Mouse (Mus musculus) bone marrow, adult 2 months (tissue): ENCODE measurements at regions not wholly inside any gene's neighbourhood (a gene's known extent, or its start where the extent isn't known, plus 50 kb on each side); places are given as distances from the start of the nearest gene placed in this dataset.
A peak's percentile ranks its signal among the peaks of the same experiment; 100 is the strongest.

ENCODE experiments used
- H3K27ac ChIP-seq: fragments of 200-500 bp; 2 replicates; pipeline ENCODE4 v1.5.1; 2012; ENCODE audit warnings: low read depth, mild to moderate bottlenecking, control low read depth, inconsistent platforms, low read length; ENCODE audit not compliant: control insufficient read depth, poor library complexity, insufficient read depth
- H3K4me1 ChIP-seq: fragments of 200-500 bp; 2 replicates; pipeline ENCODE4 v1.6.1; 2011; ENCODE audit warnings: low read length; ENCODE audit not compliant: control insufficient read depth, insufficient read depth
- H3K4me3 ChIP-seq: fragments of 200-500 bp; replicated peaks from 2 replicates; pipeline ENCODE3; 2011; ENCODE audit warnings: mild to moderate bottlenecking, low read depth, low read length, control low read depth; ENCODE audit not compliant: control insufficient read depth
- CTCF ChIP-seq: fragments of 200-500 bp; IDR thresholded peaks from 2 replicates; pipeline ENCODE4 v1.5.1; 2011; ENCODE audit warnings: low read length, control low read depth; ENCODE audit not compliant: control insufficient read depth, insufficient read depth
- POLR2A ChIP-seq: fragments of 200-500 bp; IDR thresholded peaks from 2 replicates; pipeline ENCODE4 v1.6.1; 2011; ENCODE audit warnings: low read depth, mild to moderate bottlenecking, control low read depth, low read length, borderline replicate concordance; ENCODE audit not compliant: control insufficient read depth
- WGBS: fragments of 180-500 bp; shearing (Covaris S2); methylation state at CpG from one replicate; pipeline ENCODE4 v1.1.7; 2018; 5-methylcytosine and 5-hydroxymethylcytosine counted together

DNA sequence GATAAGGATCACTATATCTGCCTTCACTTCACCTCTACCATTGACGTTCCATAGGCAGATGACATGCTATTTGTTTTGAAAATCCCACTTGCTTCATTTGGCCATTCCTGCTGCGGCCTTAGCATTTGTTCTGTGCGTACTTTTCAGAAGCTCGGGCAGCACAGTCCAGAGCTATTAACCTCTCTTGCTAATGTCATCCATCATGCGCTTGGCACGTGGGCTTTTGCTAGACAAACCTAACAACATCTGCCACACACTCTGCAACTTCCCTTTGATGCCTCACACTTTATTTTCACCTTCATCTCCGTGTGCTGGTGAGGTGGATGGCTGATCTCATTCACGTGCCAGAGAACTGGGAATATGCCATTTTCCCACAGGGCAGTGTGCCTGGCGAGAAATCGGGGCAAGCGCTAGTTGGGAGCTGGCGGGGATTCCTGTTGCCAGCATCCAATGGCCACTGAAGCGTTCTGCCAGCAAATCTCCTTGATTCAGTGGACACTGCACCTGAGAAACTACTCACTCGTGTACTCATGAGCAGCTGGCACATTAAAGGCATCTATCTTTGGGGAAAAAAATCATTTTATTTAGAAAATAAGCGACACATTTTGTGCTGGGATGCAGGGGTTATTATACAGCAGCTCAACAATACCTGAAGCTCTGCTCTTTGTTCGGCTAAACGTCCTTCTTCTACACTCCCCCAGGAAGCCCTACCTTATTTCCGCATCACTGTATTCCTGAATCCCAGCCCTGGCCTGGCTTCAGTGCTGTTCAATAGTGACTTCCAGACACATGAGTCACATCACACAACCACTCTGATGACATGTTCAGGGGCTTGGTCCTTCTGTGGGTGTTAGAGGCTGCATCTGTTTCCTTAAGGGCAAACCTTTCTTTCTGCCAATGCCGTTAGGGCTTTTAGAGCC lies 279.4 kb upstream of the Pard3b start:
- WGBS = 80% methylated on average over 19 of the region's 19 CpGs
- Histone ChIP-seq H3K27ac (no peak overlapping the region), H3K4me3 (no peak overlapping the region), H3K4me1 (no peaks in the 10 kb centered on the region)
- TF ChIP-seq POLR2A (no peak), CTCF (no peak)

DNA sequence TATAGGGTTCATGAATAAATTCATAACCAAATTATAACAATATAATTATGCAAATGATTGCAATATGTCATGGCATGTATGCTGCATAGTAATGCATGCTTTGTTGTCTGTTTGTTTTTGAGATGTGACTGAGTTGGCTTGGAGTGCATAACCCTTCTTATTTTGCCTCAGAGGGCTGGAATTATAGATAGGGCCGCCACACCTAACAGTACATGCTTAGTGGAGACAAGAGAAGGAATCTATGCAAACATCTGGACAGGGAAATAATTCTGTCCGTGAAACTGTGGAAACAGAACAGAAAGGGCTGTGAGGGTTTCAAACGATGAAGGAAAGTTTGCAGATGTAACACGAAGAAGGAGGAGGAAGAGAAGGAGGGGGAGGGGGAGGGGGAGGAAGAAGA lies 266.0 kb upstream of the Pard3b start:
- TF ChIP-seq POLR2A (no peak), CTCF (no peak)
- WGBS = 53% methylated on average over 4 of the region's 4 CpGs
- Histone ChIP-seq H3K4me1 (no peaks in the 10 kb centered on the region; the same call in 1 of the 2 replicates), H3K27ac (no peak overlapping the region), H3K4me3 (no peak overlapping the region)

DNA sequence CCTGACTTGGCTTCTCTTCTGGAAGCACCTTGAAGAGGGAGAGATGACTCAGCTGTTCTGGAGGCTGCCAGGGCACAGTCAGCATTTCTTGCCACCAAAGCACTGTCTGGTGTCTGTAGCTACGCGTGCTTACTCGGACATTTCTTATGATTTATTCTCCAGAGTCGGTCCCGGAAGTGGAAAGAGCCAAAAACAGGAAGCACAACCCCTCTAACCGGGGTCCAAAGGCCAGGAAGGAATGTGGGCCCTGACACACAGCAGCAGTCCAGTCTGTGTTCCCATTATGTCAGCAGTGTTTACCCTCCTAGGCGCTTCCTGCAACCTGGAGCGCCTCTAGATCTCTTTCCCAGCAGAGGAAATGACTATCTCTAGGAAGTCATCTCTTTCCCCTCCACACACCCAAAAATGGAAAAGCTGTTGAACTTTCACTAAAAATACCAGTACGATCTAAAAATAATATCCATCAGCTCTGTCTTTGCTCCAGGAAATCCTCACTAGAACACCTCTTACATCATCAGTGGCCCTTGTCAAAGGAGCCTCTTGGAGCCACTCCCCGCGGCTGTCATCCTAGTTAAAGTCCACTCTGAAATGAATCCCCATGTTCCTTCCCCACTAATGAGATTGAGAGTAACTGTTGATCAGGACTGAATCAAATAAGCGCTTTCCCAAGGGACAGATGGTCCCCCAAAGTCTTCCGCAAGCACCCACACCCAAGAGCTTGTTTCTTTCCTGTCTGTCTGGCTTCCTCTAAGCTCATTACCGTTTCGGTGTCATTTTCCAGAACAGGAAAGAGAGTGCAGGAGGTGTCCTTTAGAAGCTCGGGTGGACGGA lies 264.7 kb upstream of the Pard3b start:
- no peak for TF ChIP-seq POLR2A
- TF ChIP-seq CTCF = no peak
- no peak overlapping the region for H3K4me3 ChIP-seq
- H3K4me1 ChIP-seq = no peaks in the 10 kb centered on the region; the same call in 1 of the 2 replicates
- WGBS = 35% methylated on average over 17 of the region's 17 CpGs
- peak overlapping the region; percentile 56 for H3K27ac ChIP-seq

DNA sequence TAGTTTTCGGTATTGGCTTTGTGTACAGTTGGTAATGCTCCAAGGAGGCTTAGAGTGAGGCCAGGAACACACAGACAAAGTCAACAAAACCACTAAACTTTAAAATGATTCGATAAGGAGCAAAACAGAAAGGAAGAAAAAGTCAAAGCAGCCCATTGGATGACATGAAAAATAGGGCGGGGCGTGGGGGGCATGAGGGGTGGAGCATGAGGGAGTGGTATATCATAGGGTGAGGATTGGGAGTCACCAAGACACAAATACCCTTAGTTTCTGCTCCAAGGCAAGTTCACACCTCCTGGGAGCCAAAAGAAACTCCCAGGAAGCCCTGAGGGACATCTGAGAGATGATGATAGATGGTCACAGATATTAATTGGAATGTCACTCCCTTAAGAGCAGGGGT lies 262.2 kb upstream of the Pard3b start:
- TF ChIP-seq POLR2A (no peak), CTCF (no peak)
- Histone ChIP-seq H3K4me3 (no peak overlapping the region), H3K4me1 (no peaks in the 10 kb centered on the region; the same call in 1 of the 2 replicates), H3K27ac (no peak overlapping the region)
- WGBS = 49% methylated on average over 4 of the region's 4 CpGs

DNA sequence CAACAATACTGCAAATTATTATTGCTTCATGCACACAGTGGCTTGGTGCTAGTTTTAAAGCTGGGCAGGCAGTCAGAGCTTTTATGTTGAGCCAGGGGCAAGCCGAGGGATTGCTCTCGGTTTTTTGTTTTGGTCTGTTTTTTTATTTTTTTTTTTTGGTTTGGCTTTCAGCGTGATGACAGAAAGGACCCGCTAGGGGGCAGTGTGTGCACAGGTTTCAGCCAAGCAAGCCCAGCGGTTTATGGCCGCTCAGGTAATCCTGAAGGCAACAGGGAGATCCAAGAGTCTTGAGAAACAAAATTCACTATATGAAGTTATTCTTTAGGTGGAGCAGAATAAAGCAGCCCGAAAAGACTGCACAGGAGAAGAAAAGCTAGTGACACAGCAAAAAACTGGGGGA lies 261.6 kb upstream of the Pard3b start:
- Histone ChIP-seq H3K27ac (no peak overlapping the region), H3K4me3 (no peak overlapping the region), H3K4me1 (no peaks in the 10 kb centered on the region; the same call in 1 of the 2 replicates)
- WGBS = 4% methylated on average over 7 of the region's 7 CpGs
- TF ChIP-seq POLR2A (no peak), CTCF (peak; percentile 68)

DNA sequence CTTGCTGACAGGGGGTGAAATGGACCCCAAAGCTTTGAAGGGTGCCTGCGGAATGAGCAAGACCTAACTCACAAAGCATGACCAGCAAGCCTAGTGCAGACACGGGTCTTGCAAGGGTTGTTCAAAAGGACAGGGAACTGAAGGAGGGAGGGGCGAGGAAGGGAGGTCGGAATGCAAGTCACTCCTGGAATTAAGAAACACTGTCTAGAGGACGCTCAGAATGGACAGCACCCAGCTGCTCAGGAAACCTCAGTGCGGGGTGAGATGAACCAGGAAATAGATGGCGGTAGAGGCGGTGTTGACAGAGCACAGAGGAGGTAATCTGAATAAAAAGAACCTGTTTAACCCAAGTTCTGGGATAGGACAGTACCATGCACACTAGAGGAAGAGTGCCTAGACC lies 260.4 kb upstream of the Pard3b start:
- no peaks in the 10 kb centered on the region; the same call in 1 of the 2 replicates for H3K4me1 ChIP-seq
- no peak overlapping the region for H3K4me3 ChIP-seq
- WGBS = 41% methylated on average over 8 of the region's 8 CpGs
- no peak overlapping the region for H3K27ac ChIP-seq
- TF ChIP-seq CTCF (no peak), POLR2A (no peak)

DNA sequence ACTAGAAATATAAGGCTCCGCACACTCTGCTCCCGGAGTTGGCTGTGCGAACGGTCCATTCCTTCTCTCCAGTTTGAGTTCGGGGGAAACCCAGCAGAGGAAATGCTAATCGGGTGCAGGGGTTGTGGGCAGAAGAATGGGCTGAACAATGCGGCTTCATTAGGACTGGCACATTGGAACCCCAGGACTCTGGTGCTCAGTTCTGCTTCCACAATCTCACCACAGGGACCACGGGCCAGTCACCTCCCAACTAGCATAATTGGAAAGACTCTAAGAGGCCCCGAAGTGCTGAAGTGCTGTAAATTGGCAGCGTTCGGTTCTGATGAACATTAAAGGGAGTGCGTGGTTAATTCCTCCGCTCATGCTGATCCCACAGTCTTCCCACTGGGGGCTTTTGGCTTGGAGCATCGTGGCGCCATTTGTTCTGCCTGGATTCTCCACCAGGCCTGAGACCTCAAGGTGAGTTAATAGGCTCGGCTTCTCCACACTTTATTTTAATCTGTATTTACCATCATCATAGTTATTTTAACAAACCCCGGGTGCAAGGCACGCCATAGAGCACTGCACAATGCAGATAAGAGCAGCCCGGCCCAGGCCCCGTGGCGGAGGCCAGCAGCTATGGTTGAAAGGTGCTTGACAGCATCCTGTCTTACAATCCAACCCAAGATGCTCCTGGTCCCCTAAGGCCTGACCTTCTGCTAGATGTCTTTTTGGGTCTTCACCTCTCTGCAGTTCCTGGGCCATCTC lies 258.7 kb upstream of the Pard3b start:
- WGBS = 78% methylated on average over 21 of the region's 21 CpGs
- Histone ChIP-seq H3K27ac (no peak overlapping the region), H3K4me3 (no peak overlapping the region), H3K4me1 (no peaks in the 10 kb centered on the region)
- TF ChIP-seq CTCF = no peak
- TF ChIP-seq POLR2A = no peak
